Mouse (Mus musculus) neural tube, embryonic 13.5 days (tissue): ENCODE results near the gene Wipi2. TPM values are rescaled to one million over a fixed set of nuclear protein-coding genes. Genes with fewer than 3 reads are reported as not detected.

Experiments used
- ATAC-seq: fragments of 200-750 bp; cut with Nextera tagmentation; 2 replicates; pipeline ENCODE4 v1.8.0; 2017; ENCODE audit warnings: low read depth, mild to moderate bottlenecking, moderate TSS enrichment, moderate library complexity
- H3K27ac ChIP-seq: fragments of 300-500 bp; sonication (generic); replicated peaks from 2 replicates; pipeline ENCODE4 v1.5.1; 2015; ENCODE audit warnings: moderate library complexity, mild to moderate bottlenecking, inconsistent platforms
- H3K27me3 ChIP-seq: fragments of 300-500 bp; sonication (generic); 2 replicates; pipeline ENCODE4 v1.6.1; 2015; ENCODE audit warnings: mild to moderate bottlenecking, inconsistent platforms
- H3K36me3 ChIP-seq: fragments of 300-500 bp; sonication (generic); 2 replicates; pipeline ENCODE4 v1.6.1; 2015; ENCODE audit warnings: mild to moderate bottlenecking, inconsistent platforms
- H3K4me1 ChIP-seq: fragments of 300-500 bp; sonication (generic); replicated peaks from 2 replicates; pipeline ENCODE4 v1.6.1; 2015; ENCODE audit warnings: inconsistent platforms
- H3K4me2 ChIP-seq: fragments of 300-500 bp; sonication (generic); 2 replicates; pipeline ENCODE4 v1.6.1; 2015; ENCODE audit warnings: inconsistent platforms, mild to moderate bottlenecking, moderate library complexity
- H3K4me3 ChIP-seq: fragments of 300-500 bp; sonication (generic); 2 replicates; pipeline ENCODE4 v1.5.1; 2015; ENCODE audit warnings: mild to moderate bottlenecking, inconsistent platforms
- H3K9ac ChIP-seq: fragments of 300-500 bp; sonication (generic); 2 replicates; pipeline ENCODE4 v1.6.1; 2015; ENCODE audit warnings: moderate library complexity, mild to moderate bottlenecking, inconsistent platforms
- H3K9me3 ChIP-seq: fragments of 300-500 bp; sonication (generic); 2 replicates; pipeline ENCODE4 v1.6.1; 2016; ENCODE audit warnings: inconsistent platforms
- WGBS: fragments of 180-500 bp; shearing (Covaris S2); methylation state at CpG from one replicate; pipeline ENCODE4 v1.1.7; 2015; 5-methylcytosine and 5-hydroxymethylcytosine counted together
- polyA plus RNA-seq: library from polyadenylated mRNA; unstranded; fragments of >200 nt; fragmentation: Nextera tagmentation; extraction: Ambion mirVana; gene quantifications from 2 replicates; pipeline ENCODE4 v1.2.1, GENCODE M21; 2015

Gene Wipi2
- polyA plus RNA-seq, 1 experiment from 2014 or later: 43.3 TPM

DNA sequence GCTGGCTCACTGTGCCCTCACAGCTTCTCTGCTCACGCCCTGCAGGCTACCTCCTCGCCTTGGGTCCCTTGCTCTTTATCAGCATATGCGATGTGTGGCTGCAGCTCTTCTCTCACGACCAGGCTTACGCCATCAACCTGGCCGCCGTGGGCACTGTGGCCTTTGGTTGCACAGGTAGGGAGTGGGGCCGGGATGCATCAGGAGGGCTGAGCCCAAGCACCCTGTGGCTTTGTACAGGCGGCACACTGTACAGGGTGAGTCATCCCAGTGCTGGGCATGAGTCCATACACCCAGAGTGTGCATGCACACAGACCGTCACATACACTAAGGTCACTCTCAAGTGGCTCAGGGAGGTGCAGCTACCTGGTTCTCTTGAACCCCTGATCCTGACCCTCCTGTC lies 86.5 kb downstream of the Wipi2 start:
- H3K27ac ChIP-seq: no peak overlapping the region
- 91% methylated on average over 10 of the region's 10 CpGs for WGBS
- peaks cover 82% of the 10 kb centered on the region for H3K36me3 ChIP-seq
- H3K27me3 ChIP-seq: no peaks in the 10 kb centered on the region
- no peak for ATAC-seq
- H3K9me3 ChIP-seq: no peaks in the 10 kb centered on the region
- H3K9ac ChIP-seq: no peak overlapping the region
- no peaks in the 10 kb centered on the region for H3K4me1 ChIP-seq
- no peak overlapping the region for H3K4me2 ChIP-seq
- no peak overlapping the region for H3K4me3 ChIP-seq

DNA sequence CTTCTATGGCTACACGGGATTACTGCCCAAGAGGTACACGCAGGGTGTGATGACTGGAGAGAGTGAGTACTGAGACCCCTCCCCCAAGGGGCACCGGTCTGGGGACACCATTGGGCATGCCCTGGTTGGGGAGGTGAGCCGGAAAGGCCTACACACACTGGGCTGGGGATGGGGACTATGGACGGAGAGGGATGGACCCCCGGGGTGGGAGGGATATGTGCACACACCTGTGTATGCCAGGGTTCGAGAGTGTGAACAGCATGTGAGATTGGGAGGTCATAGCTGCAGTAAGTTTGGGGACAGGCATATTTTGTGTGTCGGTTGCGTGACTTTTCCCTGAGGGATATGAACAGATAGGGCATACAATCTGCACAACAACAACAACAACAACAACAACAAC lies 87.6 kb downstream of the Wipi2 start:
- H3K36me3 ChIP-seq: peaks cover 80% of the 10 kb centered on the region
- no peaks in the 10 kb centered on the region for H3K4me1 ChIP-seq
- H3K9me3 ChIP-seq: no peaks in the 10 kb centered on the region
- ATAC-seq: no peak
- H3K27ac ChIP-seq: no peak overlapping the region
- no peak overlapping the region for H3K4me2 ChIP-seq
- no peak overlapping the region for H3K4me3 ChIP-seq
- H3K9ac ChIP-seq: no peak overlapping the region
- WGBS: 91% methylated on average over 9 of the region's 9 CpGs
- no peaks in the 10 kb centered on the region for H3K27me3 ChIP-seq

DNA sequence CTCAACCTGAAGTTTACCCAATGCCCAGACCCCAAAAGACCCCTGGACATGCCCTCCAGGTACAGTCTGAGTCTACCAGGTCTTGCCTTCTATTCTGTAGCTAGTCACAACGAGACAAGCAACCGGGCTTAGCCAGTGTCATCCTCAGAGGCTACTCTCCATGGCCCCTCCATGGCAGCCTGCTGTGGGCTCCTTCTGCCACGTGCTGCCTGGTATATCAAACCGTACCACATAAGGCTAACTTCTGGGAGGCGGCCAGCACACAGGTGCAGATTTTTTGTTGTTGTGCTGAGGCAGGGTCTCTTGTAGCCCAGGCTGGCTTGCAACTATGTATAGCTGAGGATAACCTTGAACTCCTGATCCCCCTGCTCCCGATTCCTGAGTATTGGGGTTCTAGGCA lies 88.6 kb downstream of the Wipi2 start:
- Histone ChIP-seq H3K9ac (no peak overlapping the region), H3K27me3 (no peaks in the 10 kb centered on the region), H3K9me3 (no peaks in the 10 kb centered on the region), H3K27ac (no peak overlapping the region), H3K4me3 (no peak overlapping the region), H3K4me2 (no peak overlapping the region), H3K4me1 (no peaks in the 10 kb centered on the region), H3K36me3 (peaks cover 77% of the 10 kb centered on the region)
- 94% methylated on average over 6 of the region's 6 CpGs for WGBS
- ATAC-seq: no peak

- H3K9ac ChIP-seq: no peak overlapping the region
- WGBS: 12% methylated on average over 4 of the region's 4 CpGs
- no peak overlapping the region for H3K27ac ChIP-seq
- no peak overlapping the region for H3K4me2 ChIP-seq
- no peaks in the 10 kb centered on the region for H3K27me3 ChIP-seq
- H3K4me3 ChIP-seq: no peak overlapping the region
- H3K9me3 ChIP-seq: no peaks in the 10 kb centered on the region
- ATAC-seq: peak; percentile 73
- peaks cover 74% of the 10 kb centered on the region for H3K36me3 ChIP-seq
- no peaks in the 10 kb centered on the region for H3K4me1 ChIP-seq
Observed at GRCm38 (mm10) chr5:142718037-142718436, 90.5 kb downstream of the Wipi2 start.

DNA sequence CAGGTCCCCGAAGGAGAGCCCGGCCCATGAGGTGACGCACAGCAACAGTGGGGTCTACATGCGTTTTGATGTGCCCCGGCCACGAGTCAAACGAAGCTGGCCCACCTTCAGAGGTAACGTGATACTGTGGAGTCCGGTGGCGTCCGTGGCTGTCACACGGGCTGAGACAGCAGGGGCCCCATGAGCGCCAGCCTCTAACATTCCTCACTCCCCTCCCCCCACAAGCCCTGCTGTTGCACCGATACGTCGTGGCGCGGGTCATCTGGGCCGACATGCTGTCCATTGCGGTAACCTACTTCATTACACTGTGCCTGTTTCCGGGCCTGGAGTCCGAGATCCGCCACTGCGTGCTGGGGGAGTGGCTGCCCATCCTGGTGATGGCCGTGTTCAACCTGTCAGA lies 91.0 kb downstream of the Wipi2 start:
- Histone ChIP-seq H3K27me3 (no peaks in the 10 kb centered on the region), H3K27ac (no peak overlapping the region), H3K4me3 (no peak overlapping the region), H3K36me3 (peaks cover 72% of the 10 kb centered on the region), H3K4me1 (peaks cover 4% of the 10 kb centered on the region; the same call in 1 of the 2 replicates), H3K4me2 (no peak overlapping the region), H3K9me3 (no peaks in the 10 kb centered on the region), H3K9ac (no peak overlapping the region)
- 0 out of 2 replicates have a peak, but pooled peaks have one; percentile 7 for ATAC-seq
- 74% methylated on average over 25 of the region's 25 CpGs for WGBS

DNA sequence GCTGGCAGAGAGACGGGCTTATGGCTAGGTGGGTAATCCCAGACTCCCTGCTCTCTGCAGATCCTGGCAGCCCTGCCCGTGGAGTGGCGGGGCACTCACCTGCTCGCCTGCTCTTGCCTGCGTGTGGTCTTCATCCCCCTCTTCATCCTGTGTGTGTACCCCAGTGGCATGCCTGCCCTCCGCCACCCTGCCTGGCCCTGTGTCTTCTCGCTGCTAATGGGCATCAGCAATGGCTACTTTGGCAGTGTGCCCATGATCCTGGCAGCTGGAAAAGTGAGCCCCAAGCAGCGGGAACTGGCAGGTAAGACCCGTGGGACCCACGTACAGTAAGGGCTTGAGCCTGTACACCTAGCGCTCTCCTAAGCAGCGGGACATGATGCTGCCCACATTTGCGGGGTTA lies 92.4 kb downstream of the Wipi2 start:
- Histone ChIP-seq H3K9me3 (no peaks in the 10 kb centered on the region), H3K27ac (no peak overlapping the region), H3K4me1 (peaks cover 10% of the 10 kb centered on the region), H3K9ac (no peak overlapping the region), H3K4me2 (no peak overlapping the region), H3K27me3 (no peaks in the 10 kb centered on the region), H3K4me3 (no peak overlapping the region), H3K36me3 (peaks cover 61% of the 10 kb centered on the region)
- WGBS: 88% methylated on average over 13 of the region's 13 CpGs
- no peak for ATAC-seq

Other genes with a start within 250 kb of the Wipi2 start
- 5.6 and 7.2 TPM in 2 replicates for gene Foxk1, start 226.2 kb upstream of the Wipi2 start, polyA plus RNA-seq
- gene Ap5z1, start 163.8 kb upstream of the Wipi2 start, polyA plus RNA-seq: 10.9 and 14.1 TPM in 2 replicates
- gene Papolb, start 97.6 kb upstream of the Wipi2 start, polyA plus RNA-seq: 0.14 and 0.25 TPM in 2 replicates
- gene Radil, start 76.6 kb upstream of the Wipi2 start, polyA plus RNA-seq: 11.8 and 13.9 TPM in 2 replicates
- gene Mmd2, start 18.9 kb upstream of the Wipi2 start, polyA plus RNA-seq: 39.3 and 52.9 TPM in 2 replicates
- gene Slc29a4, start 64.8 kb downstream of the Wipi2 start, polyA plus RNA-seq: 79.8 and 82.1 TPM in 2 replicates
- gene Tnrc18, start 190.0 kb downstream of the Wipi2 start, polyA plus RNA-seq: 30.3 and 31.1 TPM in 2 replicates